Mouse (Mus musculus) CD8-positive naive resting alpha-beta T cell, adult 2 months (primary cell): ENCODE results near the gene Slc22a16.

ENCODE experiments used
- DNase-seq, 2 experiments: peaks; one replicate each; pipeline ENCODE4 v3.0.0; 2022; ENCODE audit warnings: low read depth in 2 of 2, low spot score in 2 of 2

The Slc22a16 gene

GRCm38 (mm10) chr10:40604706-40605394 is 34.7 kb downstream of the Slc22a16 start:
- DNase-seq: no peak

- no peak for DNase-seq
These were observed 47.8 kb downstream of the Slc22a16 start for GRCm38 (mm10) chr10:40617973-40618372.

GRCm38 (mm10) chr10:40619760-40620159 is 49.6 kb downstream of the Slc22a16 start:
- no peak for DNase-seq

- DNase-seq: peak in 1 of 2 experiments; percentile 31
These were observed 59.0 kb downstream of the Slc22a16 start for GRCm38 (mm10) chr10:40629140-40629539.

GRCm38 (mm10) chr10:40629656-40630311 is 59.6 kb downstream of the Slc22a16 start, which contains the start of gene Ddo:
Gene Ddo, plus strand, starts transcription at chr10:40630011.
- no peak for DNase-seq

GRCm38 (mm10) chr10:40630457-40630856 is 60.3 kb downstream of the Slc22a16 start:
- no peak for DNase-seq

- DNase-seq: no peak
These were observed 60.8 kb downstream of the Slc22a16 start for GRCm38 (mm10) chr10:40630961-40631360.

GRCm38 (mm10) chr10:40632087-40632486 is 62.0 kb downstream of the Slc22a16 start:
- DNase-seq: no peak

- no peak for DNase-seq
These were observed 67.2 kb downstream of the Slc22a16 start for GRCm38 (mm10) chr10:40637331-40637730.

- DNase-seq: no peak
These were observed 68.1 kb downstream of the Slc22a16 start for GRCm38 (mm10) chr10:40638276-40638675.

- no peak for DNase-seq
These were observed 69.0 kb downstream of the Slc22a16 start for GRCm38 (mm10) chr10:40638823-40639819.

GRCm38 (mm10) chr10:40640406-40640805 is 70.3 kb downstream of the Slc22a16 start:
- DNase-seq: no peak

- DNase-seq: no peak
These were observed 71.8 kb downstream of the Slc22a16 start for GRCm38 (mm10) chr10:40641901-40642300.

- no peak for DNase-seq
These were observed 73.0 kb downstream of the Slc22a16 start for GRCm38 (mm10) chr10:40643126-40643525.

- no peak for DNase-seq
These were observed 74.3 kb downstream of the Slc22a16 start for GRCm38 (mm10) chr10:40644456-40644855.

- DNase-seq: no peak
These were observed 75.2 kb downstream of the Slc22a16 start for GRCm38 (mm10) chr10:40645346-40645745.

- DNase-seq: no peak
These were observed 78.6 kb downstream of the Slc22a16 start for GRCm38 (mm10) chr10:40648776-40649175.

GRCm38 (mm10) chr10:40649634-40650033 is 79.5 kb downstream of the Slc22a16 start:
- DNase-seq: no peak

GRCm38 (mm10) chr10:40651676-40652075 is 81.5 kb downstream of the Slc22a16 start:
- no peak for DNase-seq
